In the genomic region with DNA sequence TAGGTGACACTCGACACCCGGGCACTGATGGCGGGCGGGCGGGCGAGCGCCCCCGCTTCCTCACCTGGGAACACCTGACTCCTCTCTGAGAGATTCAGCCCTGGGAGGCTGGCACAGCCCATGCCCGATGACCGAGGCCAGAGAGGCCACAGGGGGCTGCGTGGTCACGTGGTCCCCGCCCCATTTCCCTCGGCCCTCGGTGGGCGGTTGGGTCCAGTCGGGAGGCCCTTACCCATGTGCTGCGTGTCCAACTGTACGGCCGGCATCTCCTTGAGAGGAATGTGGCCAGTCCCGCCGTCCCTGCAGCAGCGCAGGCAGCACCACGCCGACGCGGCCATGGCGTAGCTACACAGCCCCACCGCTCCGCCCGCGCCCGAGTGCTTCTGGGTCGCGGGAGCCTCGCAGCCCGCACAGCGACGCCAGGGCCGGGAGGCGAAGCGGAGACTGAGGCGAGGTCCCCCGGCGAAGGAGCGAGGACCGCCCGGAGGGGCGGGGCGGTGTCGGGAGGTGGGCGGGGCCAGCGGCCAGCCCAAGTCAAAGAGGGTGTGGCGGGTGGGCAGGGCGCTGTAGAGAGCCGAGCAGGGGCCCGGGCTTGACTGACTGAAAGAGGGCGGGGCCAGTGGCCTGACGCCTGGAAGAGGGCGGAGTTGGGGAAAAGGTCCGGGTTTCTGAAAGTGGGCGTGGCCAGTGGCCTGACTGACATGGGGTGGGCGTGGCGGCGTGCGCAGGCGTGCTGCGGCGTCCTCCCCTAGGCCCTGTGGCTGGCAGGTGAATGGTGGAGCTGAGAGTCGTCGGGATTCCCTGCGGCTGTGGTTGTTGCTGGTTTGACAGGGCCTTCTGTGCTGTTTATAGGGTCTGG, we compare ENCODE assay signal across 8 mouse cellular contexts. TPM values are rescaled to one million over a fixed set of nuclear protein-coding genes. Genes with fewer than 3 reads are reported as not detected.
DNase-seq lines count a peak whose midpoint lies in the region; ATAC-seq lines count a peak whose summit lies in the region.

A gene (minus strand): TSS at position 598 of the 859 bp plus-strand sequence.

- H3K4me3 ChIP-seq in hindbrain, embryonic 15.5 days: peak within 1 kb of the TSS; percentile 81

- whole genome bisulfite sequencing in hindbrain, embryonic 15.5 days: under 1% methylated on average over 72 of the region's 72 CpGs

- ATAC-seq in hindbrain, embryonic 15.5 days (ENCODE audit: low FRiP score, low read depth): peak; percentile 99

- no peaks in the 10 kb centered on the region for H3K36me3 ChIP-seq in hindbrain, embryonic 15.5 days

- no peaks in the 10 kb centered on the region for H3K27me3 ChIP-seq in hindbrain, embryonic 15.5 days

- H3K27ac ChIP-seq in hindbrain, embryonic 15.5 days (replicated peaks): peak within 1 kb of the TSS; percentile 87

- H3K4me2 ChIP-seq in hindbrain, embryonic 15.5 days: peak within 1 kb of the TSS; percentile 80

- peak; percentile 97 for DNase-seq in R1 (ENCODE audit: low read depth, low spot score)
- peak; percentile 97 to 99 for DNase-seq in cerebellum, postnatal 25 days
- peak; percentile 90 to 95 for DNase-seq in frontal cortex, postnatal 25 days (ENCODE audit: low spot score in 2 of 2)
- peak; percentile 96 for DNase-seq in left cerebral cortex, adult 11 months (ENCODE audit: low spot score)
- DNase-seq in lung, postnatal 4 days: peak; percentile 98 to 99
- peak; percentile 96 for DNase-seq in retina, postnatal 7 days (ENCODE audit: low read depth, low spot score)
- DNase-seq in urinary bladder, adult 2 months (ENCODE audit: low spot score): peak; percentile 91

- no peaks in the 10 kb centered on the region for H3K9me3 ChIP-seq in hindbrain, embryonic 15.5 days

- peak within 1 kb of the TSS; percentile 77 for H3K9ac ChIP-seq in hindbrain, embryonic 15.5 days

- H3K4me1 ChIP-seq in hindbrain, embryonic 15.5 days (replicated peaks): peaks cover 13% of the 10 kb centered on the region

RNA-seq across cellular contexts. Expression of the gene that starts here (rescaled TPM):
- 52.1 and 55.2 TPM in 2 replicates for polyA plus RNA-seq in hindbrain, embryonic 15.5 days (2015; fragmentation: Nextera tagmentation; extraction: Ambion mirVana)
- polyA plus RNA-seq in urinary bladder, adult 2 months (2012; rRNA removed): 17.0 and 18.2 TPM in 2 replicates

Comparison
In these comparisons a context has a peak if more than half of its experiments do, and no peak if none do; other contexts are left out.
1. Peak in every context shown above with its lines: DNase-seq, ATAC-seq, H3K4me3 ChIP-seq and H3K27ac ChIP-seq.